Mouse (Mus musculus): ENCODE results near the gene Rnf166.

Rnf166 gene

DNA sequence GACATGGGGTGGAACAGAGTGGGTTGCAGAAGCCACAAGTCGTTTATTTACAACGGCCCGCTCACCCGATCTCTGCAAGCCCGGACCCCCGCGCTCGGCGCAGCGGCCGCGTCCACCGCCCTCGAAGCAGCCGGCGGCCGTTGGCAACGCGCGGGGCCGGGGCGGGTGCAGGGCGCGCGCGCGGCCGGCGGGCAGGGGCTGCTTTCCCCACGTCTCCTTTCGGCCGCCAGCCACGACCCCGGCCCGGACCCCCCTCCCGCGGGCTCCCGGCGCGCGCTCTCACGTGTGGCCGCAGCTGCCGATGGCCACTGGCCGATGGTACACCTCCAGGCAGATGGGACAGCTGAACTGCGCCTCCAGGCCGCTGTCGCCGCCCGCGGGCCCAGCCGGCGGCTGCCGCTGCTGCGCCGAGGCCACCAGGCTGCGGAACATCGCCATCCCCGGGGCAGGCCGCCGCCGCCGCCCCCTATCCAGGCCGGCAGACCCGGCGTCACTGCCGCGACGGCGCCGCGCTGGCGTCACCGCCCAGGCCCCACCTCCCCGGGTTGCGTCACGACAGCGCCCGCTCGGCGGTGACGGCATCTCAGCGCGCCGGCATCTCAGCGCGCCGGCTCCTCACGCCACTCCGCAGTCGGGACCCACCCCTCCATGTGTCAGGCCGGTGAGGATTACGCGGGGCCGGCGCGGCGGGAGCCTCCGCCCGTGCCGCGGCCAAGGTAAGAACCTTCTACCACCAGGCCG lies at the start of gene Rnf166, which contains the start of gene Ctu2:
Rnf166 (minus strand) TSS at position 485 of the 741 bp plus-strand sequence.
Ctu2 (plus strand) TSS at position 564 of the 741 bp plus-strand sequence.
- DNase-seq (ENCODE audit: low spot score), result peak; percentile 85

DNA sequence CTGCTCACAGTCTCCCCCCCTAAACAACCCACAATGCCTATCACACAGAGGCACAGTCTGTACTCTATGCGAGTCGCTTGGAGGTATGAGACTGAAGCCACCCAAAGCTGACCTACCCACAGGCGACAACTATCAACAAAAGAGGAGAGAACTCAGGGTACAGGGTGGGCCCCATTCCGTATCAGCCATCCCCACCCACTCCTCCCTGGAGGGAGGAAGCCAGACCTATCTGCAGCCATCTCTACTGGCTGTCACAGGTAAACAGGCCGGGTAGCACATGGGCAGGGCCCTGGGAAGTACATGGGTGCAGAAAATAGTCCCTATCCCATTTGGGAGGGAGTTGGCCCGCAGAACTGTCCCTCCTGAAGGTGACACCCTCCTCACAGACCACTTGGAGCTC lies 49.1 kb upstream of the Rnf166 start:
- no peak for DNase-seq (ENCODE audit: low spot score)

DNA sequence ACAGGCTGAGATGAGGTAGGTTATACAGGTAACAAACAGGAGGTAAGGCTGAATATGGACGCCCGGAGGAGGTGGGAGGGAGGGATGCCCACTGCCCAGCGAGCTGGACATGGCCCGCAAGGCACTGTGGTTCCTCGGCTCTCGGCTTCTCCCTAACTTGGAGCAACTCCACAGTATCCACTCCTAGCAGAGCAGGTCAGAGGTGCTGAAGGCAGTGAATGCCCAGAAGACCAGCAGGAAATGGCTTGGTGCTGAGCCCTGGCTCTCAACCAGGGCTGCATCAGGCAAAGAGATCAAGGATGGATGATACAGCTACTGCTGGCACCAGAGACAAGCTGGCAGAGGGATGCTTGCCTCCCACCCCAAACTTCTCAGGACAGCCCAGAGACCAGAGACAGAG lies 48.6 kb upstream of the Rnf166 start:
- no peak for DNase-seq (ENCODE audit: low spot score)

DNA sequence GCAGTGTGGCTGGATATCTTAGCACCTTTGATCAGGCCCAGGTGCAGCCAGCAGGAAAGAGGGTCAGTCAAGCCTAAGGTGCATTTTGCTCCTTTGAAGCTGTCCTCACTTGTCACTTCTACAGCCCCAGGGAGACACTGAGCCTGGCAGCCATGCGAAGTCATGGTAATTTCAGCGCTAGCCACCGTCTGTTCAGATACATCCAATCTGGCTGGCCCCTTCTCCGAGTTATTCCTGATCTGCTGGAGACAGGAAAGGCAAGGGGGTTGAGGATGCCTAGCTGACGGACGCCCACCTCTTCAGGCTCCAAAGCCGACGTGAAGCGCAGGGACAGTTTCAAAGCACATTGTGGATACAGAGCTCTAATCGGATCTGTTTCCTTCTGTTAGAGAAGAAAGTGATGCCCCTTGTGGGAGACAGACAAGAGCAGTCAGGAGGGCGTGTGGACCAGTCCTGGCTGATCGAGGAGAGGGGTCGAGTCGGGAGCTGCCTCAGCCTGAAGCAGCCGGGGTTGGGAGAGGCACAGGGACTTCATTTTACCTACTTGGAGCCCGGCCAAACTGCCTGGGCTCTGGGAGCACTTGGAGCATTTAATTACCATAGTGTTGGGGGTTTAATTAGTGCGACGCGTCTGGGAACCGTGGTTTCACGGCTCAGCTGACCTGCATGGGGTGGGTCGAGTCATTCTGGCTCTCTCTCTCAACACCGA lies 47.9 kb upstream of the Rnf166 start:
- DNase-seq (ENCODE audit: low spot score), result no peak

DNA sequence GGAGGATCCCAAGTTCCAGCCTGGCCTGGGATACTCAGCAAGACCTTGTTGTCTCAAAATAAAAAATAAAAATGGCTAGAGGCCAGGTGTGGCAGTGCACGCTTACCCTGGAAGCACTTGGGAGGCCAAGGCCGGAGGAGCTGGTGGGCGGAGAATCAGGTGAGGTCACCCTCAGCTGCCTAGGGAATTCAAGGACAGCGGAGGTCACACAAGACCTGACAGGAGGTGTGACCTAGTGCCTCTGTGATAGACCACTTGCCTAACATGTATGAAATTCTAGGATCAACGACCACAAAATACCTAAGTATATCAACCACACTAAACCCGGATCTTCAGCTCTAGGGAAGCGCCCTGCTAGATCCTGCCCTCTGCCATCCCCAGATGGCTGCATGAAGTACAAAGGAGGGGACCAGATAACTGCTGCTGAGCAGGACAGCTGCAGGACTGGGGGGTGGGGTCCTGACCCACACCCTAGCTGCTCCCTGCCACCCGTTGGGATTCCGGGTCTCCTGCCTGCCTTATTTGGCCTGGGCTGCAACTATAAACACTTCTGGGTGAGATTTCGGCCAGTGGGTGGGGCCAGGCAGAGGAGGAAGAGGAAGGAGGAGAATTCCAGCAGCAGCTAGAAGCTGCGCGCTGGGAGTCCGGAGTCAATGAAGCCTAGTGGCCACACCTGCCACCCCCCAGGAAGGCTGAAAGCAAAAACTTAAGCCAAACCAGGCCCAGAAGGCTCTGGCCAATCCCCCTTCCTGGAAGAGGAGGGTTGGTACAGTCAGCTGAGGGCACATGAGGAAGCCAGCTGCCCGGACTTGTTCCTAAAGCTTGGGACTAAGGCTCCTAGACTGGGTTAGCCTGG lies 47.2 kb upstream of the Rnf166 start:
- DNase-seq (ENCODE audit: low spot score), result no peak

DNA sequence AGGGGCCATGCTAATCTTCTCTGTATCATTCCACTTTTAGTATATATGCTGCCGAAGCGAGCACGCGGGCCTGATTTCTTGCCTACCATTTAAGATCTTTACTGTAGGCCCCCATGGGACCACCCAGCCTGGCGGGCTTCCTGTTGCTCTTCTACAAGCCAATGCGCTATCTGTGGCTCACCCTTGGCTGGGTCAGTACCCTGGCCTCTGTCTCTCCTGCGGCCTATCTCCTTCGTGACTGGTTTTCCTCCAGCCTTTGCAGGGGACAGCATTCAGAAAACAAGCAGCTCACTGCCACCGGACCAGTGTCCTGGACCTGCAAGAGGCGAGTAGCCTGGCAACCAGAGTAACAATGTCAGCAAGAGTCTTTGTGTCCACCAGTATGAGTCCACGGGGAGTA lies 44.7 kb upstream of the Rnf166 start:
- no peak for DNase-seq (ENCODE audit: low spot score)

DNA sequence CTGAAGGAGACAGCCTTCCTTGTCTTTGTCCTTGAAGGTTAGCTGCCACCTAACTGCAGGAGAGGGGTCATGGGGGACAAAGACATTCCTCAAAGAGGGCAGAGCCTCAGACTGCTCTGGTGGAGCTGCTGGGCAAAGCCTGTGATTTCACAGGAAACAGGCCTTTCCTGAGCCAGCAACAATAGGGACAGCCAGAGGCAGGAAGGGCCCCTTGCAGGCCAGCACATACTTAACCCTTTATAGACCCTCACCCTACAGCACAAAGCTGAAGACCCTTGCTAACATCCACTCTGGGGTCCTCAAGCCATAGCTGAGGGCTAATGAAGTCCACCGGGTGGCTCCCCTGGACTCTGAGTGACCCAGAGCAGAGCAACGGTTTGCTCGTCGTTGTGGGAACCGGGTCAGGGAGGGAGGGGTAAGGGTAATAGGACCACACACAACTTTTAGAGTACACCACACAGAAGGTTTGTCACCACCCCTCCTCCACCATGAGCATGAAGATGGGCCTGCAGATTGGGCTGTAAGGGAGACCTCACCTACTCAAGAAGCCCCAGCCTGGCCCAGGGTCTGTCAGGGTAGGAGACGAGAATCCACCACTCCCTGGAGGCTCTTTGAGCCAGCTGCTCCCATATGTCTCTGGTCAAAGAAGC lies 41.8 kb upstream of the Rnf166 start:
- no peak for DNase-seq (ENCODE audit: low spot score)

DNA sequence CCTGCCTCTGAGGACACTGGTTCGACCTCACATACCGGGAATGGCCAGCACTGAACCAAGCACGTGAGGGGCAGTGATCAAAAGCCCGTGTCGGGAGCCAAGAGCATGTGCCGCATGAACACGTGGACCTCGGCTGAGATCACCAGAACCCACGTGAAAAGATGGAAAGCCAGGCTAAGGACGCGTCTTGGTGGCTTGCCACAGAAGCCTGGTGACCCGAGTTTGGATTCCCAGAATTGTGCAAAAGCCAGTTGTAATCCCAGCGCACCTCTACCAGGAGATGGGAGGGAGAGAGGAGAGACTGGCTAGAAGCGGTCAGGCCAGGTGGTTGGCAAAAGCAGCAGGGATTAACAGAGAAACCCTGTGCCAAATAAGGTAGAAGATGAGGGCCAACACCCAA lies 39.8 kb upstream of the Rnf166 start:
- no peak for DNase-seq (ENCODE audit: low spot score)

DNA sequence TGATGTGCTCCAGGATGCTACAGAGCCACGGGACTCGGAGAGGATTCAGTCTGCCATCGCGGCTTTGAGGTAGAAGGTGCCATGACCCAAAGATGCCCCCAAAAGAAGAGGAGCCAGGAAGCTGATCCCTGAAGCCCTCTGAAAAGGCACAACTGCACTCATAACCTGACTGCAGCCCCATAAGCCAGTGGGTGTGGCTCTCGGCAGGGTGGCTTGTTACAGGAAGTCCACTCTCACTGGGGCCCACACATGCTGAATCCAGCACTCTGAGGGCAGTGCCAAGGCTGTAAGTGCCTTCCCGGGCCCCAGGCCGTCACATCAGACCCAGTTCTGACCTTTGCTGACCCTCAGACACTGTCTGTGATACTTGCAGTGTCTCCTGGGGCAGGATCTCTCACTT lies 36.5 kb upstream of the Rnf166 start:
- no peak for DNase-seq (ENCODE audit: low spot score)

DNA sequence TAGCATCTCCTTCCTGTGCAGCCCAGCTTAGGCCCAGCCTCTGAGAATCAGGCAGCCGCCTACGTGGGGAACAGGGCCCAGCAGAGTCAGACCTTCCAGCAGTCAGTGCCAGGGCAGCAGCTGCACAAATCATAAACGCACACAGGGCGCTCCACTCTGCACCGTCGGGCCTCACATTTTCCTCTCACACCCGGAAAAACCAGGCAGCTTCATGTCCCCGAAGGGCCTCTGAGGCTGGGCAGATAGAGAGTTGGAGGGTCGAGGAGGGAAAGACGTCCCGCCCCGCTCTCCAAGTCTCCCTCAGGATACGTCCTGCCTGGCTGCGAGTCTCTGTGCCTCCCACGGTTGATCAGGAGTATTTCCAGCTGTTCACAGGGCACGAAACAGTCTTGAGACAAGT lies 35.7 kb upstream of the Rnf166 start:
- DNase-seq (ENCODE audit: low spot score), result no peak

DNA sequence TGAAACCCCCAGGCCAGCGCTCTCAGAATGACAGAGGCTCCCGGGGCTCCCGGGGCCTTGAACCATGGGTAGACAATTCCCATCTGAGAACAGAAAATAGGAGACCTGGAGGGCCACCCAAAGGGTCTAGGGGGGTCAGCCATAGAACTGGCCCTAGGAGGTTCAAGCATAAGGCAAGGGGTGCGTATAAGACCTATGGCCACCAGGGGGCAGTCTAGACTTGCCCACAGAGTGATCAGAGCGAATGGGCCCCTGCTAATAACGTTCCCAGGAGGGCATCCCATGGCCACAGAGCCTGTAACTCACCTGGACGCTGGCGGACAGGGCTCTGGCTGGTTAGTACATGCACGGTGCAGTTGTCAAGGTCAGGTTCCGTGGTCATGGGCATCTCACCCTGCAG lies 25.0 kb upstream of the Rnf166 start:
- DNase-seq (ENCODE audit: low spot score), result peak; percentile 48

DNA sequence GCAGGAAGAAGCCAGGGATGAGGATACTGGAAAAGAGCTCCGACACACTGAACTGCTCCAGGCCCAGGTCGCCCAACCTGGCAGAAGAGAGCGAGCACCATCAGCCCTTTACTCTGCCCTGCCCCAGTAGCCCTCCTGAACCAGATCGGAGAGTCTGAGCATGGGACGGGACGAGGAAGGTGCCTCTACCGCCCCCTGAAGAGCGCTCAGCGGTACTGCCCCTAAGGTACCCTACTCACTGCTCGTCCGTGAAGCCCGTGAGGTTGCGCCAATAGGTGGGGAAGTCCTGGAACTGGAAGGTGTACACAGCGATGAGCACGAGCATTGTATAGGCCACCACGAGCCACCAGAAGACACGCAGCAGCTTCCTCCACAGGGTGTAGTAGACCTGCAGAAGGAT lies 22.0 kb upstream of the Rnf166 start:
- no peak for DNase-seq (ENCODE audit: low spot score)

DNA sequence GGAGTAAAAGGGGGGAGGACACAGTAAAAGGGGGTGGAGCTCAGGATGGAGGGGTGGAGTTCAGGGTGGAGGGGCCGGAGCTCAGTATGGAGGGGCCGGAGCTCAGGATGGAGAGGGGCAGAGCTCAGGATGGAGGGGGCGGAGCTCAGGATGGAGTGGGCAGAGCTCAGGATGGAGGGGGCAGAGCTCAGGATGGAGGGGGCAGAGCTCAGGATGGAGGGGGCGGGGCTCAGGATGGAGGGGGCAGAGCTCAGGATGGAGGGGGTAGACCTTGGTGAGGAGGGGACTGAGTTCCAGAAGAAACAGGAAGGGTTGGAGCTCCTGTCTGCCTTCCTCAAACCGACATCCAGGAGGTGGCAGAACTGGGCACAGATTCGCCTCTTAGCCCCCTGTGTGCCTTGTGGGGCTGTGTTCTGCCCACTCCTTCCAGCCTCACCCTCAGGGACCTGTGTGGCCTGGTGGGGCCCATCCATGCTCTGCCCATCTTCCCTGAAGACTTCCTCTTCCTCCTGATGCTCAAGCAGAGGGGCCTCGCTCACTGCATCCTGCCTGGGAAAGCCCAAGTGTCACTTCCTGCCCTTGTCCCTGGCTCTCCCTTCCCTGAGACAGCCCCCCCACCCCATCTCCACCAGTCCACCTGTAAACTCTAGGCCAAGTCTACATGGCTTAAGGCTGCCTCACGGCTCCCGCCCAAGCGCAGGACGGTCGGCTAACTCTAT lies 21.3 kb upstream of the Rnf166 start:
- no peak for DNase-seq (ENCODE audit: low spot score)

DNA sequence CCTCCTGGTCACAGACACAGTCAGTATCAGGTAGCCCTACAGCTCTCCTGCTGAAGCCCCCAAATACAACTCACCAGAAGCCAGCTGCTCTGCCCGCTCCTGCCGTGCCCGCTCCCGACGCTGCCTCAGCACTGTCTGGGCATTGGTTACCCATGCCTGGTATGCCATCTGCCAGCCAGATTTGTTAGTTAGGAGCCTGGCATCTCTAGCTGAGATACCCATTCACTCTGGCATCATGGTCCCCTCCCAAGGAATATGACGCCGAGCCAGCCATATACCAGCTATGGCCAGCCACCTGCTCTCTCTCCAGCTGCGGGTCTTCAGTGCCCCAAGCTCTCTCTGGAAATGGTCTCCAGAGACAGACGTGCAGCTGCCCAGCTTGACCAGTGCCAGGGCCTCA lies 12.5 kb upstream of the Rnf166 start:
- DNase-seq (ENCODE audit: low spot score), result no peak

DNA sequence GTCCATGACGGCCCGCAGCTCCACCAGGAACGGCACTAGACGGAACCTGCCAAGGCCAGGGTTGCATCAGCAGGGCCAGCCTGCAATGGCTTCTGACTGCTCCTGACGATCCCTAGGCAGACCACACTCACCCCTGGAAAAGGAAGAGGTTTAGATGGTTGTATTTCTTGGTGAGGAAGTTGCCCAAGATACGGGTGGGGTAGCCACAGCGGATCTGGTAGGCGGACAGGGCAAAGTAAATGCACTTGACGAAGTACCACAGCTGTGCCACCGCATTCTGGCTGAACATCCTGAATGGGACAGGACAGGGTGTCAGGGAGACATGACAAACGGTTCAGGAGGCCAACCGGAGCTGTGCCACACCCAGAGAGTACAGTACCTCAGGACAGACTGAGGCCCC lies 9.0 kb upstream of the Rnf166 start:
- no peak for DNase-seq (ENCODE audit: low spot score)

DNA sequence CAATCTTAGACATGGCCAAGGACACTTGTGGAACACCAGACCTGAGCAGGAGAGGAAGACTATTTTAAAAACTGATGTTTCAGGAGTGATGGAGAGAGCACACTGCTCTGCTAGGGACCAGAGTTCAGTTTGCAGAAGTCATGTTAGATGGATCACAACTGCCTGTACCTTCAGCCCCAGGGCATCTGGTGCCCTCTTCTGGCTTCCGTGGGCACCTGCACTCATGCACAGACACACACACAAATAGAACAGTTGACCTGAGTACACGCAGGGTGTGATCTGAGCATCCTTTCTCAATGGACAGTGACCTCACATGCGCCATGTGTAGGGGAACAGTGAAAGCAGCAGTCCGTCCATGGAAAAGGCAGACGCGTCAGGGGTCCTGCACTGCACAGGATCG lies 8.0 kb upstream of the Rnf166 start:
- no peak for DNase-seq (ENCODE audit: low spot score)

DNA sequence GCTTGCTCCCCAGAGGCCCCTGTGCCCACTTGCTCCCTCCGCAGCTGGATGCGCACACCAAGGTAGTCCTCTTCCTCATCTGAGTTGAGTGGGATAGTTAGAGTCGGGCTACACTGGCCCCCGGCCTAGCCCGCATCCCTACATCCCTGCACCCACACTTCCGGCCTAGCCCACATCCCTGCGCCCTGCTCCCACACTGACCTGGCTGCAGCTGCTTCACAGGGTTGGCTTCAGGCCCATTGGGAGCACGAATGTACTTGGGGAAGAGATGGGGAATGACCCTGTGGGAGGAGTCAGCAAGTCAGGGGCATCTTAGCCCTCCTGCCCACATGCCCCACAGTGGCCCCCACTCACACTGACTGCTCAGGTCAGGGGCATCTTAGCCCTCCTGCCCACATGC lies 6.6 kb upstream of the Rnf166 start:
- DNase-seq (ENCODE audit: low spot score), result no peak

DNA sequence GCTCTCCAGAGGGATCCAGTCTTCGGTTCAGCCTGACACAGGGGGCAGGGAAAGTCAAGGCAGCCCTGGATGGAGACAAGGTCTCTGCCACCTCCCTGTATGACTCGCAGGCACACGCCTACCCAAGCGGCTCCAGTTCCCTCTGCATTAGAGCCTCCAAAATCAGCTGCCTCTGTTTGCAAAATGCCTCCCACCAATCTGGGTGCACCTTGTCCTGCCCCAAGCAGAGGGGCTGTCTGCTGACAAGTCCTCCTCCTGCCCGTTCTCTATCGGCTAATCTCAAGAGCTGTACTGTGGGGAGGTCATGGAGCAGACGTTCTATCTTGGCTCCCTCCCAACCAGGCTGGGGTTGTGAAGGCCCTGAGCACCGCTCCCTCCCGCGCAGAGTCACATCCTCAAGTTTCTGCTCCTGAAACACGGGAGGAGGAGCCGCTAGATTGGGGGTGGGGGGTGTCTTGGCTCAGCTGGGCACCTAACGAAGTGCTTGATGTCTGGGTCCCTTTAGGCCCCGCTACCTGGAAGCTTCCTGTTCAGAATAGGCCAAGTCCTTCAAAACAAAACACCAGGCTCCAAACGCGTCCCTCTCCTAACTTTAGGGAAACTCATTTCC lies 808 bp downstream of the Rnf166 start:
- DNase-seq (ENCODE audit: low spot score), result no peak

DNA sequence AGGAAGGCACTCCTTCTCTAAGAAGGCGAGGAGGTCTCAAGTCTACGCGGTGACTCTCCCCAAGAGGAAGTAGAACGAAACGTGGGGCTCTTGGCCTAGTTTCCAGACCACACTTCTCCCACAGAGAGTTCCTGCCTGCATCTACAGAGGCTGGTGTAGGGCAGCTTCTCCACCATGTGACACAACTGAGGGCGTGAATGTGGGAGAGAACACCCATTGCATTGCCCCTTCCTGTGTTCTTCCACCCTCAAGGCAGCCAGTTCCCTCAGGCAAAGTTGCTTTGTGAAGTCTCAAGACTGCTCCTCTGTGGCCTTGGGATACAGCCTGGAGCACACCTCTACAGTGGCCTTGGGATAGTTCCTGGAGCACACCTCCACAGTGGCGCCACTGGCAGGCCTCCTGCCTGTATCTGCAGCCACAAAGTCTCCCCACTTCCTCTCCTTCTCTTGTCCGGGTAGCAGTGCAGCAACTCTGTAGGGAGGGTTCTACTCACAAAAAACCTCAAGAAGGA lies 1.9 kb downstream of the Rnf166 start:
- DNase-seq (ENCODE audit: low spot score), result no peak

DNA sequence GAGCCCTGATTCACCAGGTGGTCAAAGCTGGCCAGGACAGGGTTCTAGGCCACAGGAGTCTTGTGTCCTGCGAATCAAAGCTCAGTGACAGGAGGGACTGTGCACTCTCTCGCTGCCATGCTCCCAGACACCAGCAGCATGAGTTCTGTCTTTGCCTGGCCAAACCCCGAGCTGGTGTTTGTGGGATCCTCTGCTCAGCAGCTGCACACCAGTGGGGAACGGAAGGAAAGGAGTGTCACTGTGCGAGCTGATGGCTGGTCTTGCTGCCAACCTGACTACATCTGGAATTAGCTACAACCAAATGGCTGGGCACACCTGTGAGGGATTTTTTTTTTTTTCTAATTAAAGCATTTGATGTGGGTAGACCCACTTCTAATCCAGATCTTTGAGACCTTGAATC lies 5.2 kb downstream of the Rnf166 start:
- DNase-seq (ENCODE audit: low spot score), result no peak

DNA sequence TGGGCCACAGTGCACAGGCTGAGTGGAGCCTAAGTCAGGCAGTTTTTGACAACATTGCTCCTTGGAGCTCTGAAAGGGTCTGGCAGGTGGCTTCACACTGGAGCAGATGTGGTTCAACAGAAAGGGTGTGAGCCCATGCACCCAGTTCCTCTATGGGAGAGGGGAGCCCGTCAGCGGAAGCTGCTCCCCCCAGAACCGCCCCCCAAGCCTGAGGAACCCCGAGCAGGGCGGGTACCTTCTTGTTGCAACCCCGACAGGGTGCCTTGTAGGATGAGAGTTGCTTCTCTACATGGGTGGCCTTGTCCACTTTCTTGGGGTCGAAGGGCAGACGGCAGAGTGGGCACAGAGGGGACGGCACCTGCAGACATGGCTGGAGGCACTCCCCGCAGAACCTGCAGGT lies 5.9 kb downstream of the Rnf166 start:
- no peak for DNase-seq (ENCODE audit: low spot score)
